Mouse (Mus musculus) Muller cell, postnatal 12 days (primary cell): ENCODE results near the gene Gm29735.
"Not testable (repeated sequence)": the region's sequence is repeated elsewhere in the genome, so short reads cannot be mapped to it uniquely, and the experiment has no call there.

Experiments used
- DNase-seq: peaks from one replicate; pipeline ENCODE4 v3.0.0-alpha.2; 2015; ENCODE audit errors: inconsistent ontology term

Gm29735 gene

DNA sequence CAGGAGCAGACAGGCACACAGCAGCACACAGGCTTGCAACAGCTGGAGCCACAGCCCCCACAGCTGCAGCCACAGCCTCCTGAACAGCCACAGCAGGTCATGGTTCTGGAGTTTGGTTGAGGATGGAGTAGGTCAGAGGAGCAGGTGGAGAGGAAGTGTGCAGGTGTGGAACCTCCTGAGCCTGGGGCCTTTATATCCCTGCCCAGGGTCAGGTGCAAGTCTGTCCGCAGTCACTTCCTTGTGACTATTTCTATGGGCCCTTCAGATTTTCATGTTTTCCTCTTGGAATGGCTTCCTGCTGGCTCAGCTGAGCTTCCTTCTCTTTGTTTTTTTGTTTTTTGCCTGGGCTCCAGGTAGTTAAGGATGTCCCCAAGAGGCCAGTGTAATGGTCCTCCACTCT is 36.3 kb downstream of the Gm29735 start, which contains the start of gene Gm45618:
TSS of gene Gm45618 (minus strand) at position 101 of the 400 bp plus-strand sequence.
- DNase-seq: not testable (repeated sequence)

- DNase-seq: no peak
Measured at GRCm38 (mm10) chr7:142119632-142120031, 37.3 kb downstream of the Gm29735 start.
